Mouse (Mus musculus) spleen, adult 18-20 months (tissue): ENCODE measurements around the gene Emp1.

ENCODE experiments used
- DNase-seq, 2 experiments: peaks; one replicate each; pipeline ENCODE4 v3.0.0; 2022; ENCODE audit warnings: mixed read lengths in 2 of 2

Emp1 gene

GRCm38 (mm10) chr6:135412649-135413048, 50.3 kb downstream of the Emp1 start:
- no peak for DNase-seq

GRCm38 (mm10) chr6:135417459-135417858, 55.1 kb downstream of the Emp1 start:
- peak in 1 of 2 experiments; percentile 27 for DNase-seq

GRCm38 (mm10) chr6:135418223-135418824, 56.0 kb downstream of the Emp1 start:
- DNase-seq: no peak

- DNase-seq: no peak
Observed at GRCm38 (mm10) chr6:135428246-135428645, 65.9 kb downstream of the Emp1 start.

- no peak for DNase-seq
Observed at GRCm38 (mm10) chr6:135429268-135429909, 67.0 kb downstream of the Emp1 start.

- no peak for DNase-seq
Observed at GRCm38 (mm10) chr6:135430441-135430970, 68.2 kb downstream of the Emp1 start.
